Mouse (Mus musculus): ENCODE measurements around the gene Mogat2.
A peak's percentile ranks its signal among the peaks of the same experiment; 100 is the strongest.

Gene Mogat2

DNA sequence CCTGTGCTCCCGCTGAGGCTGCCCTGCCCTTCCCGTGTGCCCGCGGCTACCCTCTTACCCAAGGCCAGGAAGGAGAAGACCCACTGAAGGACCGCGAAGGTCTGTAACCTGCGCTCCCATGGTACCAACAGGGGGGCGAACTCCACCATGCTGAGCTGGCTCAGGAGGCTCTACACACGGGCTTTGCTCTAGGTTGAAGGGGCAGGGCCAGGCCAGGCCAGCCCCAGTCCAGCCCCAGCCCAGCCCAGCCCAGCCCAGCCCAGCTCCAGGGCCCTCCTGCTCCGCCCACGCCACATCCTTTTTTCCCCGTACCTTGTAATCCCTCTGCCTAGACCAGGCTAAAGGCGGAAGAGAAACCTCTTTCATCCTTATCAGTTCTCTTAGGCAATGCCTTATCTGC is at the start of gene Mogat2:
Gene Mogat2, minus strand, starts transcription at position 203 of the 400 bp plus-strand sequence.
- no peak for DNase-seq (ENCODE audit: inconsistent age in 2 of 2, low spot score in 1 of 2)

DNA sequence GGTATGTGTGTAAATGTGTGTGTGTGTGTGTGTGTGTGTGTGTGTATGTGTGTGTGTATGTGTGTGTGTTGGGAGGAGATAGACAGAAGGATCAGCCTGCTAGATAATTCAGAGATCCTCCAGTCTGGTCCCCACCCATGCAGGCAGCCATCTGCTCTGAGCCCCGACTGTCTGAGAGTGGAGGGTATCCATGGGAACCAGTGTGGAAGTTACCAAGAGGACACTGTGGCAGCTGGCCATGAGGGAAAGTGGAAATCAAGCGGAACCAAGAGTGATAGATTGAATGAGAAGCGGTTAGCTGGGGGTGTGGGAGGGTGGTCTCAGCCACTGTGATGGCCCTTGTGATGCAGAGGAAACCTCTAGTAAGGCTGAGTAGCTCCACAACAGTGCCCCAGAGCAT is 48.9 kb upstream of the Mogat2 start:
- DNase-seq (ENCODE audit: inconsistent age in 2 of 2, low spot score in 1 of 2), result peak in 1 of 2 experiments; percentile 20

DNA sequence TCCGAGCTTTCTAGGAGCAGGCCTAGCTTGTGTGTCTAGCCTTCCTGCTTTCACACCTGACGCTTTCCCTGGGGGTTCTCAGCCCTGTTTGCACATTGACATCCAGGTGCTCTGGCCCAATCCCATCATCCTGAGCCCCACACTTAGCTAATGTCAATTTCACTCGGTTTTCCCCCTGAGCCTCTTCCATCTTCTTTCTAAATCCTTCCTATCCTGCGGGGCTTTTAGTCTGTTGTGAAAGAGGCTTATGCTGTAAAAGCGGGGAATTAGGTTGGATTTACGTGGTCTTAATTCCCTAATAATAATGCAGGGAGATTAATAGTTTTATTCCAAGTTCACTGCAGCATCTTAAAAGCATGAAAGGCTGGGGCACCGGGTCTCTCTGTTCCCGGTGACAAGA is 41.2 kb upstream of the Mogat2 start:
- DNase-seq (ENCODE audit: inconsistent age in 2 of 2, low spot score in 1 of 2), result no peak

DNA sequence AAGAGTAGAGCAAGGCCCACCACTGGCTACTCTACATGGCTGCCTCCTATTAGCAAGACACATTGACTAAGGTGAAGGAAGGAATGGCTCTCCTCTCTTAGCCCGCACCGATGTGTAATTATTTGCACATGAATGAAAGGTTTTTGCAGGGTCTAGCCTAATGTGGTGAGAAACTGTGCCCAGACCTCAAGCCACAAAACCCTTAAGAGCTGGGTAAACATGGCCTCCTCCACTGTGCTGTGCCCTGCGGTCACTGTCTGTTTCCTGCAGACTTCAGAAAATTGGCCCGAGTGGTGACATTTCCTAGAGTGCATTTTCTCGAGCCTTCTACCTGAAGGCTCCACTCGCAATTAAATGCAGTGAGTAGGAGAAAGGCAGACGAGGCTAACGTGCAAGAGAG is 39.9 kb upstream of the Mogat2 start:
- no peak for DNase-seq (ENCODE audit: inconsistent age in 2 of 2, low spot score in 1 of 2)

DNA sequence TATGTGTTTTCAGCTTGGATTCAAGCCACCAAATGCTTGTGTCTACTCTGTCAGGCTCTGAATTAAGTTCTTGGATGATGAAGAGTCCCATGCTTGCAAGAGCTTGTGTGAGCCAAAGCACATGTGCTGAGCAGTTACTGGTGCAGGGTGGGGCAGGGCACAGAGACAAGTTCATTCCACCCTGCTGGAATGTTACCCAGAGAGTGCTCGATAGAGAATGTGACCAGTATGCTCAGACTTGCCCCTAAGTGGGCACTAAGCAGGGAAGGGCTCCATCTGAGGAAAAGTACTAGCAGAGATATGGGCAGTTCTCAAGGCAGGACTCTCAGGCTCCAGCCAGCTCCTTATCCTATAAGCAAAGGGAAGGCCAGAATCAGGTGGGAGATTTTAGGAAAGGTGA is 38.3 kb upstream of the Mogat2 start:
- DNase-seq (ENCODE audit: inconsistent age in 2 of 2, low spot score in 1 of 2), result no peak

DNA sequence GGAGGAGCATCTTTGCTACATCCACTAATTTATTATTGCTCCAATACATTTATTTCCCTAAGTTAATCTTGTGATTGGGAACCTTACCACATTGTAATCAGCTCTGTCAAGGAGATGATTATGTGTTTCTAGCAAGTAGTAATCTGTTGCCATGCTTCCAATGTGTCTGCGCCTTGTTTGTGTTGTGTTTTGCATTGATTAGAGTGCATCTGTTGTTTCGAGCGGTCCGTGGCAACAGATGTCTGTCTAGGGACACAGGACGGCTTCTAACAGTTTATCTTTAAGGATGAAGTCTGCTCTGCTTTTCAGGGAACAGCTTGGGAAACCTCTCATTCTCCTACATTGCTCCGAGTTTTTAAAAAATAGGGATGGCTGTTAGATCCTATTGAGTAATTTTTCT is 36.7 kb upstream of the Mogat2 start:
- no peak for DNase-seq (ENCODE audit: inconsistent age in 2 of 2, low spot score in 1 of 2)

DNA sequence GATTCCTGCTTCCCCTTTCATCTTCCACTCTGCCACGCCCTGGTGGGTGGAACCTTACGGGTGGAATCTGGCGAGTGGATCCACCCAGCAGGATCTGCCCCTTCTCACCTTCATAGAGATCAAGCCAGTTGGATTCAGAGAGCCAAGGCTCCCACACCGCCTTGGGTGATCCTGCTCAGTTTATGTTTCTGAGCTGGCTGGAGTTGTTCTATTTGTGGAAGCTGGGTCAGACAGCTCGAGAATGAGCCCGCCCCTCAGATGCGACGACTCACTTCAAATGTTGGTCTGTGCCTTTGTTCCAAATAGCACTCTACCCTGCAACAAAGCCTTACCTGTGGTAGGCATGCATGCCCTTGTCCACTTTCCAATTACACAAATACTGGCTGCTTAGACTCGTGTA is 33.2 kb upstream of the Mogat2 start:
- no peak for DNase-seq (ENCODE audit: inconsistent age in 2 of 2, low spot score in 1 of 2)

DNA sequence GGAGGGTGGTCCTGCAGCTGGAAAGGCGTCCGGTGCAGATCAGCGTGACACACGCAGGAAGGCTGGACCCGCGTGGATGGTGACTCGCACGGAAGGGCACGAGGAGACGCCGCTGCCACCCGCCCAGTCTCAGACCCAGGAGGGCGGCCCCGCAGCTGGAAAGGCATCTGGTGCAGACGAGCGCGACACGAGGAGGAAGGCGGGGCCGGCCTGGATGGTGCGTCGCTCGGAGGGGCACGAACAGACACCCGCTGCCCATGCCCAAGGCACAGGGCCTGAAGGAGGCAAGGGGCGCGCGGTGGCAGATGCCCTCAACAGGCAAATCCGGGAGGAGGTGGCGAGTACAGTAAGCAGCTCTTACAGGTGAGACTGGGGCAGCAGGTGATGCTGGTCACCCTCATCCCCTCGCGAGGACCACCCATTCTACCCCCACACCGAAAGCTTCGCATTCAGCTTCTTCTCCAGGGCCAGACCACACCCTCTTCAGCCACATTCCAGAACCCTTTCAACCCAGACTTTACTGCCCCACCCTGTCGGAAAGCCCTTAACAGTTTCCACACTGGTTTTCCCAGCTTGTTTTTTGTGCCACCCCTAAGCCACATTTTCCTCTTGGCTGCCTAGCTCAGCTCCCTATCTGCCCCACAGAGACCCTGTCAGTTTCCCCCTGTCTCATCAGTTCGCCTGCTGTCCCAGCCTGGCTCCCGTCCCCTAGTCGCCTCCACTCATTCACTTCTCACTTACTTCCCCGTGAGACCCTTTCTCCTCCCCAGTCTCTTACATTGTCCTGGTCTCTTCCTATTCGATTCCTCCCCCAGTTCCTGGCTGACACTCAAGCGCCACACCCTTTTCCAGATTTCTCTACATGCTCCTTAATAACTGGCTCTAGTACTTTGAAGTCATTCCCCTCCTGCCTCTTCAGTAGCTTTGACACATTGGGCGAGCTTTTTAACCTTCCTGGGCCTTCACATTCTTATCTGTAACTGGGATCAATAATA is 30.8 kb upstream of the Mogat2 start:
- DNase-seq (ENCODE audit: inconsistent age in 2 of 2, low spot score in 1 of 2), result peak in 1 of 2 experiments; percentile 46

DNA sequence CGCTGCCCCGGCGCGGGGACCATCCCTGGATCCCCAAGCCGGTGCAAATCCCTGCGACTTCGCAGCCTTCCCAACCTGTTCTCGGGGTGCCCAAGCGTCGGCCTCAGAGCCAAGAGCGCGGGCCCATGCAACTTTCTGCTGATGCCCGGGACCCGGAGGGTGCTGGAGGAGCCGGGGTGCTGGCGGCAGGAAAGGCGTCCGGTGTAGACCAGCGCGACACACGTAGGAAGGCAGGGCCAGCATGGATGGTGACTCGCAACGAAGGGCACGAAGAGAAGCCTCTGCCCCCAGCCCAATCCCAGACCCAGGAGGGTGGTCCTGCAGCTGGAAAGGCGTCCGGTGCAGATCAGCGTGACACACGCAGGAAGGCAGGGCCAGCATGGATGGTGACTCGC is 30.1 kb upstream of the Mogat2 start:
- DNase-seq (ENCODE audit: inconsistent age in 2 of 2, low spot score in 1 of 2), result no peak

DNA sequence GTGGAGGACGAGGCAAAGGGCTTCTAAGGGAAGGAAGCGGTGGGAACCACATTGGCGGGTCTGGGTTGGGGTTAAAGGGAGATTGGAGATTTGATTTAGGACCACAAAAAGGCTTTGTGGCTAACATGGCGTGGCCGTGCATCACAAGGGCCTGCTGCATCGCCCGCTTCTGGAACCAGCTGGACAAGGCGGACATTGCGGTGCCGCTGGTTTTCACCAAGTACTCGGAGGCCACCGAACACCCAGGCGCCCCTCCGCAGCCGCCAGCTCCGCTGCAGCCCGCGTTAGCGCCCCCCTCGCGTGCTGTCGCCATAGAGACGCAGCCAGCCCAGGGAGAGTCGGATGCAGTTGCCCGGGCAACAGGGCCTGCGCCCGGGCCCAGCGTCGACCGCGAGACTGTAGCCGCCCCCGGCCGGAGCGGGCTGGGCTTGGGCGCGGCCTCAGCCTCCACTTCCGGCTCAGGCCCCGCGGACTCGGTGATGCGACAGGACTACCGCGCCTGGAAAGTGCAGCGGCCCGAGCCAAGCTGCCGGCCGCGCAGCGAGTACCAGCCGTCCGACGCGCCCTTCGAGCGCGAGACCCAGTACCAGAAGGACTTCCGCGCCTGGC is 29.6 kb upstream of the Mogat2 start:
- DNase-seq (ENCODE audit: inconsistent age in 2 of 2, low spot score in 1 of 2), result peak; percentile 68 to 82

DNA sequence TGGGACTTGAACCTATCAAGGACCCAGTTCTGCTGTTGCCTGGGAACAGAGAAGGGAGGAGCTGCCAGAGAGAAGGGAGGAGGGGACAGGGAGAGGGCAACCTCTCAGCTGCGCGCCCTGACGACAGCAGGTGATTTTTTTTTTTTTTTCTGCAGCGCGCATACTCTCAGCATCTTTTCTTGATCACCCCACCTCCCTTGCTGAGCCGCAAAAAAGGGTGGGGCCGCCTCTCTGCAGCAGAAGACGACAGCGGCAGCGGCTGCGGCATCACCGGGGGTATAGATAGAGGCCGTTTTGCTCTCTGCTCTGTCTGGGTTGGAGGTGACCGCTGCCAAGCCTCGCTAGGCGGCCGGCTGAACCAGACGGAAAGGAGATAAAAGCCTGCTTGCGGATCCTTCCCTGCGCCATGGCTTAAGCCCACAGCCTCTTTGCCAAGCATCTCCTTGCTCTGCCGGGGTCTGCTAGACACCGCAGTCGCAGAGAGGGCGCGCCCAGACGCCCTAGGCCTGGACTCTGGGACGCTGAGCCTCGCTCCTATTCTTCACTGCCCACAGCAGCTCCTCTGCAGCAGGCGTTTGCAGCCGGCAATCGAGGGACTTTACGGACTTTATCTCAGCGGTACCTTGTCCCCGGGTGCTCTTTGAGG is 29.0 kb upstream of the Mogat2 start, which contains the start of gene Map6:
Gene Map6, plus strand, starts transcription at position 197 of the 646 bp plus-strand sequence.
- peak in 1 of 2 experiments; percentile 46 for DNase-seq (ENCODE audit: inconsistent age in 2 of 2, low spot score in 1 of 2)

DNA sequence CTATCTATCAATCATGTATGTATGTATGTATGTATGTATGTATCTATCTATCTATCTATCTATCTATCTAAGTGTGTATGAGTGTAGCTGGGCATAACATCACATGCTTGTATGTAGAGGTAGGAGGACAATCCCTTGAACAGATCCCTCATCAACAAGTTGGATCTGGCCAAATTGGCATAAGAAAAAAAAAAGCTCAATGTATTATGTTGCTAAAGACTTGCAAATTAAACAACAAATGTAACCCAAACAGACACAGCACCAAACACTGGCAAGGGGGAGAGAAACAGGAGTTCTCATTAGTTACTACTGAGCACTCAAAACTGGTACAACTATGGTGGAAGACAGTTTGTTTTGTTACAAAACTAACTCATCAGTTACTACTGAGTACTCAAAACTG is 26.2 kb upstream of the Mogat2 start:
- DNase-seq (ENCODE audit: inconsistent age in 2 of 2, low spot score in 1 of 2), result no peak

DNA sequence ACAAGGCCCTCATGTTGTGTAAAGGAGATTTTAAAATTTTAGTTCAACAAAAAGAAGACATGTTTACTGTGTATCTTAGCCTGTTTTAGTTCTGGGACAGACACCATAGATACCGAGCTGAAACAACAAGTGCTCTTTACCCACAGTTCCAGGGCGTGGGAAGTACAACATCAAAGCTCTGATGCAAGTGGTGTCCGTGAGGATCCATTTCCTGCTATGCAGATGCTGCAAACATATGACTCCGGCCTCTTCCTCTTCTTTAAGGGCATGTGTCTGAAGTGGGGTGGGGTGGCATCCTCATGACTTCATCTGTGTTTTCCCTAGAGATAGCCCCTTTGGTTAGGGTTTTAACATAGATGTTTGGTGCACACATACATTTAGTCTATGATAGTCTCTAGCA is 25.1 kb upstream of the Mogat2 start:
- DNase-seq (ENCODE audit: inconsistent age in 2 of 2, low spot score in 1 of 2), result no peak

DNA sequence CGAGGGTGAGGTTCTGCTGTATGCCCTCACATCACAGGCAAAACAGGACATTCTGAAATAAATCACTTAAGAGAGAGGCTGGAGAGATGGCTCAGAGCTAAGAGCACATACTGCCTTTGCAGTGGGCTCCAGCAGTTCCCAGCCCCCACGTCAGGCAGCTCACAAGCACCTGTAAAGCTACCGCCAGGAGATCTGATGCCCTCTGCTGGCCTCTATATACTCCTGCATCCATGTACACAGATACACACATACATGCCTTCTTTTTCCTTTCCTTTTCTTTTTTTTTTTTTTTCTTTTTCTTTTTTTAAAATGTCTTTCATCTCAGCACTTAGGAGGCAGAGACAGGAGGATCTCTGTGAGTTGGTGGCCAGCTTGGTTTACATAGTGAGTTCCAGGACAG is 23.5 kb upstream of the Mogat2 start:
- no peak for DNase-seq (ENCODE audit: inconsistent age in 2 of 2, low spot score in 1 of 2)

DNA sequence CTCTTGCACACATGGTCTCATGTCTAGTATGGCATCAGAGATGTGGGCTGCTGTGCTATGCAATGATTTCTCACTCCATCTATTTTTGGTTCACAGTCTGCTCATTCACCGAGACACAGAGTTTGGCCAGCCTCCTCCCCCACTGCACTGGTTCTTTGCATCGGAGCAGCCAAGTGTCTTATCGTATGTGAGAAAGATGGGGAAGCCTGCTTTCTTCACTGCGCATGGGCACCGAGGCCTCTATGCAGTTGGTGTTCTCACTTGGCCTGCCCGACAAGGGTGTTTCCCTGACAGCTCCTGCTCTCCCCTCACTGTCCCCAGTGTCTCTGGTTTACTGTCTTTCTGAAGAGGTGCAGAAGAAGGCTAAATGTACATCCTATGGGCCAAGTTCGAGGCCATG is 16.6 kb upstream of the Mogat2 start:
- no peak for DNase-seq (ENCODE audit: inconsistent age in 2 of 2, low spot score in 1 of 2)

DNA sequence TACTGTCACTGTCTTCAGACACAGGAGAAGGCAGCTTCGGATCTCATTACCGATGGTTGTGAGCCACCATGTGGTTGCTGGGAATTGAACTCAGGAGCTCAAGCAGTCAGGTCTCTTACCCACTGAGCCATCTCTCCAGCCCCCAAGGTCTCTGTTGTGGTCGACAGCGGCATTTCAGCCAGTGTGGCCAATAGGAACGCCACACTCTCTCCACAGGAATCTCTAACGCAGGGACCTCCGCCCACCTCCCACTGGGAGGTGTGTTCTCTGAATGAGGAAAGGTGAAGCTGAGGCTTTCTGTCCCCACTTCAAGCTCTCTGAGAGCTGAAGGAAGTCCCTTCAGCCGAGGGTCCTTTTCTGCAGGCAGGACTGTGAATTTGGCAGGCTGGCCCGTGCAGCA is 12.0 kb upstream of the Mogat2 start:
- no peak for DNase-seq (ENCODE audit: inconsistent age in 2 of 2, low spot score in 1 of 2)

DNA sequence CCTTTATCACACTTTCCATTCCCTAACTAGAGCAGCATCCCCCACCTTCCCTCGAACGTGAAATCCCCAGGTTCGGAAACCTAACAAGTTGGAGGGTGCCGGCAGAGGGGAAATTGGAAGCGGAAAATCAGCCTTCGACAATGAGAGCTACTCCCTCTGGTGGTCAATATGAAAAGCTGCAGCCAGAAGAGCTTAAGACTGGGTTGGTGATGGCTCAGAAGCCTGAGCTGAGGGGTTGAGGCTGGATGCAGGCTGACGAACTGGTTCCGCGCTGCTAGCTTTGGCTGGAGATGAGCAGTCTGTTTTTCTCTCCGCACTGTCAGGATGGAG is 11.1 kb upstream of the Mogat2 start:
- DNase-seq (ENCODE audit: inconsistent age in 2 of 2, low spot score in 1 of 2), result peak in 1 of 2 experiments; percentile 85

DNA sequence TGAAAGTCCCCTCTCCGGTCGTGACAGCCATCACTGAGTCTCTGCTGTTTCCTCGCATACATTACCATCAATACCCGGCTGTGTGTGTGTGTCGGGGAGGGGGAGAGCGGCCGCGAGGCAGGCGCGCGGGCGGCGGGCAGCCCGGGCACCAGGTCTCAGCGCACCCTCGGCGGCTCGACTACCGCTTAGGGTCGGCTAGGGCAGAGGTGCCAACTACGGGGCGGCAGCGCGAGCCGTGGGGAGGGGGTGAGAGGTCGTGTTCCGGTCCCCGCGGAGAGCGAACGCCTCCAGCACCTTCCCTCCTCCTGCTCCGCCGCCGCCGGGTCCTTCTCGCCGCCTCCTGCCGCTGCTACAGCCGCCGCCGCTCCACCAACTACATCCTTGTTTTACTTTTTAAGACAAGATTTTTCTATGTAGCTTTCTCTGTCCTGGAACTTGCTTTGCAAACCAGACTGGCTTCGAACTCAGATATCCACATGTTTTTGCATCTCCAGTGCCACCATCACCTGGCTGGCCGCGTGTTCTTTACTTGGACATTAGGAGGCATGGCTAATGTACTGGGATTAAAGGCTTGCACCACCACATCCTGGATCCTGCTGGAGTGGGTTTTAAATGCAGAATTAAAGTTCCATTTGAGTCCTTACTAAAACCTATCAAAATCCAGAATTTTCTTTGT is 10.6 kb upstream of the Mogat2 start:
- DNase-seq (ENCODE audit: inconsistent age in 2 of 2, low spot score in 1 of 2), result no peak

DNA sequence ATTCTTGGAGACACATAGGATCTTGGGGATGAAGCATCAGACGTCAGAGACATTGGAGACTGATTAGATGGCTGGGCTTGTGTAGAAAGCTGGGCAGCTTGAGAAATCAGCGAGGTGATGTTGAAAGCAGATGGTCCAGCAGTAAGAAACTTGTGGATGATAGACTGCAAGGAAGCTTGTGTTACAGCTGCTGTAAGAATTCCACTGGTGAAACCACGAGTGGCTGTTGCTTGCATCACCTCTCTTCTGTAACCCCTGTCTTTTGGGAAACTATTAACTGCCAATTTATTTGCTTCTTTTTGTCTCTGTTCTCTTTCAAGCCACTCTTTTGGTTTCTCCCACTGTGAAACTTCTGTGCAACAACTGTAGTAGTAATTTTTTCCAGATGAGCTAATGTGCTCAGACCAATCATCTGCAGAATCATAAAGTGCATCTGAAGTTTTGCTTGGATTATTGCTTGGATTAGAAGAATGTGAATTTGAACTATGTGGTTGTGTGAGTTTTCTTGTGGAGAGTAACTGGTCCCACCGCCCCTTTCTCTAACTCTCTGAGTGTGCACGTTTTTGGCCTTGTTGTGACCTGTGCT is 9.8 kb upstream of the Mogat2 start:
- DNase-seq (ENCODE audit: inconsistent age in 2 of 2, low spot score in 1 of 2), result no peak

DNA sequence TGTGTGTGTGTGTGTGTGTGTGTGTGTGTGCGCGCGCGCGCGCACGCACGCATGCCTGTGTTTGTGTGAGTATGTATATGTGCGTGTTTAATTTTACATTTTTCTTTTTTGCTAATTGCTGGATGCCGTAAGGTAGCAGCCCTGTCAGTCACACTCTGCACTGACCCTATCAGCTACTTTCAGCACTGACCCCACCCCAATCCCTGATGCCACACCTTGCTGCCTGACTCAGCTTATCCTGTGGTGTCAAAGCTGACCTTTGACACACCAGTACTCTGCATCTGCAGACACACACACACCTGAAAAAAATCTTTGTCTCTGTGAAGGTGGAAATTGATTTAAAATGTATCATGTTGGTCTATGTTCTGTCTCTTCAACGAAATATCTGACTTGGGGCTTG is 3.7 kb upstream of the Mogat2 start:
- DNase-seq (ENCODE audit: inconsistent age in 2 of 2, low spot score in 1 of 2), result no peak

Measured in adrenal gland, adult (tissue).